Mouse (Mus musculus): ENCODE data around the gene AU022252.

Gene AU022252

DNA sequence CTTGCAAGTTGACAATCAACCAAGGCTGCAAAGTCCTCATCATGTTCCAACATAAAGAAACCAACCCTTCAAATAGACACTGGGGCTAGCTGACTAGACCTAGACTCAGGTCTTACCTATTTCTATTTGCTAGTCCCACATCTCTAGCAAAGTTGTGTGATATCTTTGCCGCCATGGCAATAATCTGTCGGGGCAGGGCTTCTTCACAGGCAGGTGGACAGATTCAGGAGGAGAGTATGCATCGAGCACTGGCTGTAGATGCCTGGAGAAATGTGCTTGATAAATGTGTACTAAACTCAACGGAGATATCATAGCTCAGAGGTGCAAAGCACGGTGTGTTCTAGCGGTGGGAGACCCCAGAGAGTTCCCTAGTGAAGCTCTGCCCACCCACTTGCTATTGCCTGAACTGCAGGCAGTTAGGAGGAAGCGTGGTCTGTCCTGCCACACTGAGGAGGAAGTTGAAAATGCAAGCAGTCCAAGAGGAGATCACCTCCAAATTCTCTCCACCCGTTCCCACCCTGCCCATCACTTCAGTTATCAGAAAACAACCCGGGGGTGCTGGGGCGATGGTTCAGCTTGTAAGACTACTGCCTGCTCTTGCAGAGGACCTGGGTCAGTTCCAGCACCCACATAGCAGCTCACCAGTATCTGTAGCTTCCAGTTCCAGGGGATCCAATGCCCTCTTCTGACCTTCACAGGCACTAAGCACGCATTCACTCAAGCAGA, 44.3 kb downstream of the AU022252 start:
- no peak for DNase-seq (ENCODE audit: low read depth)

DNA sequence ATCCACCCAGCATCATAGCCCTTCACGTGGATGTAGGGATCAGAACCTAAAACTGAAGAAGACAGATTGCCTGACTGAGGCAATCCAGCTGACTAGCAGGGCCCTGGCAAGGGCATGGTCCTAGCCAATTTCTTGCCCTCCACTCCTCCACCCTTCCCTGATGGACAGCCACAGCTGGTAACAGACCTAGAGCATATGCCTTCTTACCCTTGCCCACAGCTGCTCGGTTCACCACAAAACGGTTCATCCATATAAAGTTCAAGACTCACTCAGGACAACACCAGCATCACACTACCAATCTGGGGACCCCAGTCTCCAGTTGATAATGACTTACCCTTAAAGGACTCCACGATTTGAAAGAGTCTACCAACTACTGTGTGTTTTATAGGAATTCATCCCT, 46.7 kb downstream of the AU022252 start:
- DNase-seq (ENCODE audit: low read depth) = no peak

DNA sequence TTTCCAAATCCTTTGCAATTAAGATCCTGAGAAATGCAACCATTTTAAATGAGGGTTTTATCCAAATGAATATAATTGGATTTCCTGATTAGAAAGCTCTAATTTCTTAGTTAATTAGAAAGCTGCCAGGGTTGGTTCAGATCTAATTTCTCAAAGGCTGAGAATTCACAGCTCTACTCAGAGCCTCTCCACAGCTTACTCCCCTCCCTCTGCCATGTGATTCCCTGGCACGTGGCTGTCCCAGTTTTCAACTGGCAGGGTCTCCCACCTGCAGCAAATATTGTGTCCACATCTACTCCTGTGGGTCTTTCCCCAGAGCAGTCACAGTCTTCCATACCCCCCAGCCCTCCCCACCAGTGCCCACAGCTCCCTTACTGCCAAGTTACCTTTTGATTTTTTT, 49.0 kb downstream of the AU022252 start:
- DNase-seq (ENCODE audit: low read depth) = no peak

DNA sequence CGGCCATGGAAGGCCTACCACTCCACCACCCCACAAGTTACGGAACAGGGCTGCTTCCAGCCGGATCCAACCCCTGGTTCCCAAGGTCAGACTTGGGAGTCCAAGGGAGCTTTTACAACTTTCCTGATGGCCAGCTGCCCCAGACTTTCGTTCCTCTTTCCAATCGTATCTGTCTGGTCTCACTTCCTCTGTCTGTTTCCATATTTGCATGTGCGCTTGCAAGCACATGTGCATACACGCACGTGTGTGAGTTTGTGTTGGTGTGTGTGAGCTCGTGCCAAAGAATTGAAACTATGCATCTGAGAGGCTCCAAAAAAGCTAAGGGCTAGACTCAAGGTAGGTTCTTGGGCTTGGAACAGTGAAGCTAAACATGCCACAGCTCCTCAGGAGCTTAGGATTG, 51.1 kb downstream of the AU022252 start:
- no peak for DNase-seq (ENCODE audit: low read depth)

DNA sequence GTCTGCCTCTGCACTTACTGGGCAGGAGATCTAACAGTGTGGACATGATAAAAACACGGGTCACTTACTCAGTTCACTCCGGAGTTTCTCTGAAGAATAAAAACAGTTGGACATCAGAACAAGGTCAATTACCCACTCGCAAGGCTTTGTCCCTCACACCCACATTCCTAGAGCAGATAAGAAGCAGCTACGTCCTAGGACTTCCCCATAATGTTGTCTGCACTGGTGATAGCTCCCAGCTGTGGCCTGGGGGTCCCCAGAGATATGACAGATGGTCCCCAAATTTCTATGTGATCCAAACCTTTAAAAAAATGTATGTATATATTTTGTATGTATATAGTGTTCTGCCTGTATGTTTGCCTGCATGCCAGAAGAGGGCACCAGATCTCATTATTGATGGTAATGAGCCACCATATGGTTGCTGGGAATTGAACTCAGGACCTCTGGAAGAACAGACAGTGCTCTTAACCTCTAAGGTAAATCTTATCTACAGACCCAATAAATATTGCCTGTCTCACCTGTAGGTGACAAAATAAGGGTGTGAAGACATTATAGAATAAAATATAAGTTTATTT, 52.3 kb downstream of the AU022252 start:
- DNase-seq (ENCODE audit: low read depth) = no peak

DNA sequence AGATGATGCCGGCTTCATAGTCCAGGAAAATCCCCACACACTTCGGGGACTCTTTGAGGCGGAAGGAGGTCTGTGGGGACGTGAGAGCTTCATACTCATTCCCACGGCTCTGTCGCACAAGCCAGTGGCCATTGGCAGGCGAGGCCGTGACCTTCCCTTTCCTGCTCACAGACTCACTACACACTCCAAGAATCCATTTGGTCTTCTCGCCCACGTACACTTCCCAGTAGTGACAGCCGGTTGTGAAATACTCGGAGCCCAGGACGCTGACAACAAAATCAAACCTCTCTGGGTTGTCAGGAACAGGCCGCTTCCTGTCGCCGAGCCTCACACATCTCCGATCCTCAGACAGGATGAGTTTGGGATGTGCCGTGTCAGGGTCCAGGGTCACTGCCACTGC, 54.2 kb downstream of the AU022252 start:
- DNase-seq (ENCODE audit: low read depth) = no peak

DNA sequence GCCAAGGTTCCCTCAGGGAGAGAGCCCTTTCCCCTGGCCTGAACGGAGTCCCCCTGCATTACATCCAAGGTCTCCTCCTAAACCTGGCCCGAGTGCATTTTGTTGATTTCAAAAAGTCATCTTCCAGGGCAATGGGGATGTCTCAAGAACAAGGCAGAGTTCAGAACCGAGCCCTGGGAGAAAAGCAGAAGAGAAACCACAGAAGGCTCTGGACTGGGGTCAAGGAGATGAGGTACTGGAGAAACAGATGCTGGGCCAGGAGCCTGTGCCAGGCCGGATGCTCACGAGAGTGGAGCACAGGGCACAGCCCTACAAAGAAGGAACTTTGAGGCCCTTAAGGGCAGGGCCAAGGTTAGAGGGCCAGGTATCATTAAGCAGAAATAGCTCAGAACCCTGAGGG, 54.8 kb downstream of the AU022252 start:
- no peak for DNase-seq (ENCODE audit: low read depth)

DNA sequence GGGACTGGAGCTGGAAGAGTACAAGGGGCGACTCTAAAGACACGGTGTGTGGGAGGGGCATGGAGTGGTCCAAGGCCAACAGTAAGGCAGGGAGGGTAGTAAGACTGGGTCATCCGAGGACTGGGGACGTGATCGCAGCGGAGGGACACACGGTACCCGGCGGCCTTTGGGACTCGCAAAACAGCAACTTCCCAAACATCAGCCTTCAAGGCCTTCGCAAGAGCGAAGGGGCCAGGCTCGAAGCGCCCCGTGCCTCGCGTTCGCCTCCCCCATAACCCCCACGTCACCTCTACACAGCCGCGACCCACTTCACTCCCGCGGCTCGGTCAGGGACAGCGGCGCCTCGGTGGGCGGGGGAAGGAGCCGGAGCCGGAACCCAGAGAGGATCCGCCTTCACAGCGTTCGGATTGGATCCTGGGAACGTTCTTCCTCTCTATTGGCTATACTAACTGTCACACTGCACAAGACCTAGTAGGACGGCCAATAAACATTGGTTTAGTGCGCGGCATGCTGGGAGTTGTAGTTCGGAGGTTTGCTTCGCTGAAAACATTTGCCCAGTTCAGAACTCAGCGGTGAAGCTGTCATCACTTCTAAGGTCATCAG, 58.6 kb downstream of the AU022252 start, which contains the start of gene Zfp691:
Gene Zfp691 (minus strand): TSS at position 345 of the 603 bp plus-strand sequence.
- DNase-seq (ENCODE audit: low read depth) = peak; percentile 92

DNA sequence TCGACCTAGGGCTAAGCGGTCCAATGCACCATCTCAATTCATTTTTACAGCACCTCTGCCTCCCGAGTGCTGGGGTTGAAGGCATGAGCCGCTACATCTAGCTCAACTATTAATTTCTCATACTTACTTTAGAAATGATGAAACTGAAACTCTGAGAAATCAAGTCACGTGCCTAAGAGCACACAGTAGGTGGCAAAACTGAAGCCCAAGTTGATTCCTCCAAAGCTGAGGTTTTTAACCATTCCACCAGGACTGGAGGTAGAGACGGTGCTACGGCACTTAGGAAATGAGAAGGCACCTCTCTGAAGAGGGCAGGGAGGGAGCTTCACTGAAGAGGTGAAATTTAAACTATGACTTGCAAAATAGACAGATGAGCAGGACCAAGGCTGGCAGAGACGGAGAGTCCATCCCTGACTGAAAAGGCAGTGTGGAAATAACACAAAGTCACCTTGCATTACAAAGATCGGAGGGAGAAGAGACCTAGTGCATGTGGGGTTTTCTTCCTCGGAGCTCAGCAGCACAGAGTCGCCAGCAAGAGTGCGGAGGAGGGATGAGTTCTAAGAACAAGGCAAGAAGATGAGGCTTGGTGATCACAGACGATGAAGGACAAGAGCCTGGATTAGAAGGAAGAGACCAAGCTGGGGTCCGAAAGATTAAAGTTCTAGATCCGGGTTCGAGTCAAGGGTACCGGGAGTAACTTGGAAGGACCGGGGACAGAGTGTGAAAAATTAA, 59.4 kb downstream of the AU022252 start:
- DNase-seq (ENCODE audit: low read depth) = no peak

DNA sequence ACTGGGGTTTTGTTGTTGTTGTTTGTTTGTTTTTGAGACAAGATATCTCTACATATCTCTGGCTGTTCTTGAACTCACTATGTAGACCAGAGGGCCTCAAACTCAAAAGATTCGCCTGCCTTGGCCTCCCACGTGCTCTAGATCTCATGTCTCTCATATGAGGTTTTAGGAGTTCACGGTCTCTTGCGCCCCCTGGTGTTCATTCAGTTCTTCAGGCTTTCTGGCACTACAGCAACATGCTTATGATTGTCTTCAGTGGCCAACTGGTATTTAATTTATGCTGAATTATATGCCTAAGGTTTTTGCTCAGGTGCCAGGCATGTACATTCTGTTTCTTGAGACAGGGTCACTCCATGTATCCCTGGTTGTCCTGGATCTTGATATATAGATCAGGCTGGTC, 64.8 kb downstream of the AU022252 start:
- DNase-seq (ENCODE audit: low read depth) = peak; percentile 92

DNA sequence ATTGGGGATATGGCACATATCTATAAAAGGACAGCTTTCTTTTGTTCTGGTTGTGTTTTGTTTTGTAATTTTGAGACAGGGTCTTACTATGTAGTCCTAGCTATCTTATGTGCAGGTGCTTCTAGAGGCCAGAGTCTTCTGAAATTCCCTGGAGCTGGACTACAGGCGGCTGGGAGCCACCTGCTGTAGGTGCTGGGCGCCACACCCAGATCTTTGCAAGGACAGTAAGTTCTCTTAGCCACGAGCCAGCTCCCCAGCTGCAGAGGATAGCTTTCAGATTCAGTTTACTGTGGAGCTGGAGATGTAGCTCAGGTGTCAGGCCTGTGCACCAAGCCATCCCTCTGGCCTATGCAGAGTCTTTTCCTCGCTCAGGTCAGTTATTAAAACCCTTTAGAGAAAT, 65.4 kb downstream of the AU022252 start:
- DNase-seq (ENCODE audit: low read depth) = no peak

DNA sequence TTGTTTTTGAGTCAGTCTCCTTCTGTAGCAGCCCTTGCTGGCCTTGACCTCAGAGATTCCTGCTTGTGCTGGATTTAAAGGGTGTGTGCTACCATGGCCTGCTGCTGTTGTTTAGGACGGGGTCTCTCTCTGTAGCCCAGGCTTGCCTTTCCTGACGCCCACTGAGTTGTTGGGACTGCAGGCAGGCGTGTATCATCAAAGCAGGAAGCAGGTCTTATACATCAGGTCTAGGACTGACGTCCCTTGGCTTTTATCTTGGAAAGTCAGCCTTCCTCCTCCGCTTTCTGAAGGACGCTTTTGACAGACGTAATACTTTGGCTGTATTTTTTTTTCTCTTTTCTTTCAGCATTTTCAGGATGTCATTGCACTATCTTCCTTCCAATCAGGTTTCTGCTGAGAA, 66.6 kb downstream of the AU022252 start:
- no peak for DNase-seq (ENCODE audit: low read depth)

DNA sequence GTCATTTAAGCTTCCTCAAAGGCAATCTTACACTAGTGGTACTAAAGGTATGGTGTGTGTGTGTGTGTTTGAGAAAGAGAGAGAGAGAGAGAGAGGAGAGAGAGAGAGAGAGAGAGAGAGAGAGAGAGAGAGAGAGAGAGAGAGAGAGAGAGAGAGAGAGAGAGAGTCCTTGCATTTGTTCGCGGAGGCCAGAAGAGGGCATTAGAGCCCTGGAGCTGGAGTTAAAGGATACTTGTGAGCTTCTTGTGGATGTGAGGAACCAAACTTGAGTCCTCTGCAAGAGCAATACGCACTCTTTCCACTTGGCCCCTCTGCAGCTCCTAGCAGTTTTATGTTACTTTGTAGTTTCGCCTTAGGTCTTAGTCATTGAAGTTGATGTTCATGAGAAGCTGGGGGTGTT, 69.5 kb downstream of the AU022252 start:
- no peak for DNase-seq (ENCODE audit: low read depth)

DNA sequence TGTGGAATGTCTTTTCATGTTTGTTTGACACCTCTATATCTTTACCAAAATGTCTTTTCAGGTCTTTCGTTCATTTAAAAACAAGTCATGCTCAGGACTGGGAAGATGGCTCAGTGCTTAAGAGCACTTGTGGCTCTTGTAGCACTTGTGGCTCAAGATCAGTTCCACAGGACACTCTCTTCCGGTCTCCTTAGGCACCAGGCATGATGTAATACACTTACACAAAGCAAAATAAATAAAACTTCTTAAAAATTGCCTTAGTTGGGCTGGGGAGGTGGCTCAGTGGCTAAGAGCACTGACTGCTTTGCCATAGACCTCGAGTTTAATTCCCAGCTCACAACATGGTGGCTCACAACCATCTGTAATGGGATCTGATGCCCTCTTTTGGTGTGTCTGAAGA, 71.2 kb downstream of the AU022252 start:
- DNase-seq (ENCODE audit: low read depth) = no peak

DNA sequence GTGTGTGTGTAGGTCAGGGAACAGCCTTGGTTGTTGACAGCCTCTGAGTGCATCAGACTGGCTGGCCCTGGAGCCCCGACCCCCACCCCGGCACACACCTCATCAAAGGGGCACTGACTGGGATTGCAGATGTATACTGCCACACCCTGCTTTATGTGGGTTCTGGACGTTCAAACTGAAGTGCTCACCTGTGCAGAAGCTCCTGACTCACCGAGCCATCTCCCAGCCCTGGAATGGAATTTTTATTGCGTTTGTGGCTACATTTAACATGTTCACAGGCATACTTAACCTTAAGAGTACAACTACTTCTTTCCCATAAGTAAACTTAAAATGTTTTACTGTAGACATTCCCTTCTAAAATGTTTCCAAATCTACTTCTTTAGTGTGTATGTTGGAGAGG, 74.6 kb downstream of the AU022252 start:
- DNase-seq (ENCODE audit: low read depth) = no peak

DNA sequence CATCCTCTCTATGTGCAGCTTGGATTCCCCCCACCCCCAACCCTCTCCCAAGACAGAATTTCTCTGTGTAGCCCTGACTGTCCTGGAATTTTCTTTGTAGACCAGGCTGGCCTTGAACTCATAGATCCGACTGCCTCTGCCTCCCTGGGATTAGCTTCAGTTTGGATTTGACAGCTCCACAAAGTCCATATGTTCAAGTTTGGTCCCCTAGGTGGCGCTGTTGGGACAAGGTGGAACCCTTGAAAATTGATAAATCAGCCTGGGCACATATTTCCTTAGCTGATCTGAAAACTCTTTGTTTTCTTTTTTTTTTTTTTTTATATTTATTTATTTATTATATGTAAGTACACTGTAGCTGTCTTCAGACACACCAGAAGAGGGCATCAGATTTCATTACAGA, 75.3 kb downstream of the AU022252 start:
- peak; percentile 68 for DNase-seq (ENCODE audit: low read depth)

All from c-Kit-positive CD71-negative TER-119-negative erythroid progenitor cells, embryonic 14.5 days (primary cell).